Mouse (Mus musculus) 3134 (cell line): ENCODE measurements around the gene Nim1k.
"Not testable (repeated sequence)": the region's sequence is repeated elsewhere in the genome, so short reads cannot be mapped to it uniquely, and the experiment has no call there.

Experiments used
- DNase-seq: peaks from one replicate; pipeline ENCODE4 v3.0.0-alpha.2; 2011; ENCODE audit warnings: low spot score; ENCODE audit not compliant: insufficient read length; ENCODE audit errors: extremely low read depth

Gene Nim1k

DNA sequence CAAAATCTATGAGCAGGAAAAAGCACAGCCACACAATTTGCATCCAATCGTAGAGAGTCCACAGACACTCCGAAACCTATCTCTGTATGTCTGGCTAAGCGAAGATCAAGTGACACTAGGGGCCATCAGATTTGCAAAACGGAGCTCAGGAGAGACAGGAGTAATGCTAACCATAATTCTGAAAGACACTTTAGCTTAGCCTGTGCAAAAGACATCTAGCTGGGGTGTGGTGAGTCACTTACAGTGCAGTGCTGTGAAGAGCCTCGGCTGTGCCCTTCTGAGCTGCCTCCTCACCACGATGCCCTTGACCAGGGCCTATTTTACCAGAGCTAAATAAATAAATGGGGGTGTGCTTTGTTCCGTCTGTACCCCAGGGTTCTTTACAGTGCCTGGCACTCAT lies 26.3 kb downstream of the Nim1k start:
- DNase-seq: no peak

DNA sequence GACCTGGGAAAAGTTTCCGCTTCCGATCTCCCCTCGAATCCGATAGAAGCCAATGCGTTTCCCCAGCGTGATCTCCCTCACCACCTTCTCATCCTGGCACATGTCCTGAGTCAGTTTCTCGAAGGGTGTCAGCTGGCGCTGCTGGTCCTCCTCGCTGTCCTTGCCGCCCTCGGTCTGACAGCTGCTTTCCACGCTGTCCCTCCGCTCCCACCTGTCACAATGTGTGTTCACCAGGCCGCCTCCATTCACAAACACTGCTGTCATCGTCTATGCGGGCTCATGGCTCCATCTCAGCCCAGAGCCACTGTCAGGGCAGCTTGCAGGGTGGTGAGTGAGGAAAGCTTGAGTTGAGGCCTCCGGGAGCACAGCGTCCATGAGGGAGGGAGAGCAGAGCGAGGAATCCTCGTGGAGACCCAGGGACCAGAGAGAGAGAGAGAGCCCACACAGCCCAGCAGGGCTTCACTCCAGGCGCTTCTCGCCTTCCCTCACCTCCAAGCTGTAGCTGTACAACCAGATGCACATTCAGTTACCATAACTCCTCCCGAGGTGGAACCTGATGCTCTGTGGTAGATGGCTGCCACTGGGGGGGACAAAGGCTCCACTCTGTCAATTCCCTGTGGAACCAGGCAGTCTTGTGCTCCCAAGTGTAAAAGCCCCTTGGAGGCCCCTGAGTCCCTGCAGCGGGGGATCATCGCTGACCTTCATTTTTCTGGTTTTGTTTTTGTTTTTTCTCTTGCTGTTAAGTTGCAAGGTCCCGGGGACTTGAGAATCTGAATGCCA lies 27.9 kb downstream of the Nim1k start:
- no peak for DNase-seq

DNA sequence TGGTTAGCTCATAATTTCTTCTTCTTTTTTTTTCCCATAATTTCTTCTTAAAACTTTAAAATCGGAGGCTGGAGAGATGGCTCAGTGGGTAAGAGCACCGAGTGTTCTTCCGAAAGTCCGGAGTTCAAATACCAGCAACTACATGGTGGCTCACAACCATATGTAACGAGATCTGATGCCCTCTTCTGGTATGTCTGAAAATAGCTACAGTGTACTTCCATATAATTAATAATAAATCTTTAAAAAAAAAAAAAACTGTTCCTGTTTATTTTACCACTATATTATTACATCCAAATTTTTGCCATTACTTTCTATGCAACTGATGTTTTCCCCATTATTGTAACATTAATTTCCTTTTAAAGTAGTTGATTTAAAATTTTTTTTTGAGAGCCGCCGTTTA lies 31.1 kb downstream of the Nim1k start:
- no peak for DNase-seq

DNA sequence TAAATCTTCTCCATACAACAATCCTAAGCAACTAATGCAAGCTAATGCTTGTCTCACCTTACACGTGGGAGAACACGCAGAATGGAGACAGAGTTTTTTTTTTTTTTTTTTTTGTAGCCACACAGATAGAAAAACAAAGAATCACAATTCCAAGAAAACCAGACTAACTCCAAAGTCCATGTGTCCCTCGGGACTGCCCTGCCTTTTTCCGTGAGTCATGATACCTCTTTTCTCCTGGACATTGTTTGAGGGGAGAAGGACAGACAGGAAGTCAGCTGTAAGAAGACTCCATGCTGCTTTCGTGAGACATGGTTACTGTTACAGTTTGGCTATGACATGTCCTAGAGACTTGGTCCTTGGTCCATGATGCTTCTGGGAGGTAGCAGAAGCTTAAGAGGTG lies 32.3 kb downstream of the Nim1k start:
- DNase-seq: peak; percentile 40

DNA sequence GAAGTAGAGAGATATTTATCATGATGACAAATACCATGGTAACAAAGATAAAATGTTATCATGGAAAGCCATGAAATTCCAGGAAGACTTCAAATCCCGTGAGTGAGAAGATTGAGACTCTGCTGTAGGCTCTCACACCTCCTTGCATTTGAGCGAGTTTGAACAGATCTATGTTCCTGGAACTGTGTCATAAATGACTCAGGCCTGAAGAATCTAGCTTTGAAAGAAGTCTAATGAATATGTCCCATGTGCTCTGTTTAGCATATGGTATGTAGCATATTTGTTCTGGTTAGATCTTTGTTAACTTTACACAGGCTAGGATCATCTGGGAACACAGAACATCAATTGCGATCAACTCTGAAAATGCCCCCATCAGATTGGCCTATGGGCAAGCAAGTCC lies 33.2 kb downstream of the Nim1k start:
- no peak for DNase-seq

DNA sequence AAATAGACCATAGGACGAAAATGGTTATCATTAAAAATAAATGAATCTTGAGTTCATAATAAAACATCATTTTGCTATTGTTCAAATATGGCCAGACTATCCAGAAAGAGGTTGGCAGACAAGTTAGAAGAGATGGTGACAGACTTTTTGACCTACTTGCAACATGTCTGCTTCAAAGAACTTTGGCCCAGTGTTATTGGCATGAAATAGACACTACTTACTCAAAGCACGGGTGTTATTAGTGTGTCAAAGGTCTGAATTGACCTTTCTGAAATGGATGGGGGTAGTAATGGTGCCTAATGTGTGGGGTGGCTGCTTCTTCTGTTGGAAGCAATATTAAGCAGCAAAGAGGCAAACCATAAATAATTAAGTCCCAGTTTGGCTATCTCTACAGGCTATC lies 39.6 kb downstream of the Nim1k start:
- DNase-seq: no peak

DNA sequence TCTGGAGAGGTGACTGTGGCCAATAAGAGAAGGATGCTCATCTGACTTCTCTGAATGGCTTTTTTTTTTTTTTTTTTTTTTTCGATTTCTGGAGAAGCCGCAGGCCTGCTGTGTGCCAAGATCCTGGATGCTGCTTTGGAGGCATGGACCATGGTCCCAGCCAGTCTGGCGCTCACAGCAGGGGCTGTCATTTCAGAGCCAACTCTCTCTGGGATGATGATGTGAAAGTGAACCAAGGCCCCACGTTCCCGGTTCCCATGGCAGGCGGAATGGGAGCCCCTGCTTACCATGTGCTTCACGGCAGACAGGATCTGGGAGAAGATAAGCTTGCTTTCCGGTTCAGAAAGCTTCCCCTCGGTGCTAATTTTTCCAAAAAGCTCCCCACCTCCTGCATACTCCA lies 41.9 kb downstream of the Nim1k start:
- DNase-seq: no peak

DNA sequence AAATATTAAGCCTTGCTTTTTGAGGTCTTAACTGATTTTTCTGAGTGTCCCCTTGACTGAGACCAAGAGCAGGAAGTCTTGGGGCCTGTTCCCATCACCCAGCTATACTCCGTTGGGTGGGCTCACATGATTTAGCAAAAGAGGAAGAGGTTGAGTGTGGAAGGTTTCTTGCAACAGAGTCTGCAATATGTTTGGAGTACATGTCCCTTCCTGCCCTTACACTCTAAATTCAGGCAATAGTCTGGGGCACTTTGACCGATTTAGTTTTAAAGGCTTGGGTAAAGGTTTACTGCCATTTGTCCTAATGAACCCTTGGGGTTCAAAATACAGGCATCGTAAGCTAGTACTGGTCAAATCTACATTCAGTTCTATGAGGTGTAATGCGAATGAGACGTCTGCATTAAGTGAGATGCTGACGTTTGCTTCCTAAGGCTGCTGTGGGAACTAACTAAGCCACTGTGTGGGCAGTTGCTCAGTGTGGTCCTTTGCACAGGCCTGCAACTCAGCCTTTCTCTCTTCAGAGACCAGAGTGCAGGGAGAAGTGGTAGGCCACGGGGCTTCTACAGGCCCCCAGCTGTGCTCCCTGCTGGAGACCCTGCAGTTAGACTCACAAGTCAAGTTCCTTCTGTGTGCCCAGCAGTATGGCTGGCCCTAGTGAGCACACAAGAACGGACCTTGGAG lies 42.4 kb downstream of the Nim1k start:
- no peak for DNase-seq

DNA sequence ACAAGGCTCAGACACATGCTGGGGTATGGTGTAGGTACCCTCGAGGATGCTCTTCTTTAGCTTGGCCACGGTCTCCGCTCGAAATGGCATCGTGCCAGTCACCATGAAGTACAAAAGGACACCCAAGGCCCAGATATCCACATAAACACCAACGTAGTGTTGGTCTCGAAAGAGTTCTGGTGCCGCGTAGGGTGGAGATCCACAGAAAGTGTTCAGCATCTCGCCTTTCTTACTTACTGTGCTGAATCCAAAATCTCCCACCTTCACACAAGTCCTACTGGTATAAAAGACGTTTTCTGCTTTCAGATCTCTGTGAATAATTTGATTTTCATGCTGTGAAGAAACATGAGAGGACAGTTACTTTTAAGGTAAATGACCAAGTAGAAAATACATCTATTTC lies 43.2 kb downstream of the Nim1k start:
- peak; percentile 30 for DNase-seq

DNA sequence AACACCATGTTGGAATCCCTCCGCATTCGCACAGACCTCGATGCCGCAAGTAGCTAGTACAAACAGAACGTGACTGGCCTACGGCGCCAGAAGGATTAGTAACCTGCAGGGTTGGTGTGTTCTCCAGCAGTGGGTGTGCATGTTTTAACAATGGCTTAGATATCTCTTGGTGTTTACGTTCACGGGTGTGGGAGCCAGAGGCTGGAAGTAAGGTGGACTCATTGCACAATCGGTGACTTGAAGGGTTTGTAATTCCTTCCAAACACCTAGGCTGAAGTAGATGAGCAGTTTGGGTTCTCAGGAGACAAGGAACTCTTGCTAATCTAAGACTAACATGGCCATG lies 45.4 kb downstream of the Nim1k start:
- DNase-seq: no peak

DNA sequence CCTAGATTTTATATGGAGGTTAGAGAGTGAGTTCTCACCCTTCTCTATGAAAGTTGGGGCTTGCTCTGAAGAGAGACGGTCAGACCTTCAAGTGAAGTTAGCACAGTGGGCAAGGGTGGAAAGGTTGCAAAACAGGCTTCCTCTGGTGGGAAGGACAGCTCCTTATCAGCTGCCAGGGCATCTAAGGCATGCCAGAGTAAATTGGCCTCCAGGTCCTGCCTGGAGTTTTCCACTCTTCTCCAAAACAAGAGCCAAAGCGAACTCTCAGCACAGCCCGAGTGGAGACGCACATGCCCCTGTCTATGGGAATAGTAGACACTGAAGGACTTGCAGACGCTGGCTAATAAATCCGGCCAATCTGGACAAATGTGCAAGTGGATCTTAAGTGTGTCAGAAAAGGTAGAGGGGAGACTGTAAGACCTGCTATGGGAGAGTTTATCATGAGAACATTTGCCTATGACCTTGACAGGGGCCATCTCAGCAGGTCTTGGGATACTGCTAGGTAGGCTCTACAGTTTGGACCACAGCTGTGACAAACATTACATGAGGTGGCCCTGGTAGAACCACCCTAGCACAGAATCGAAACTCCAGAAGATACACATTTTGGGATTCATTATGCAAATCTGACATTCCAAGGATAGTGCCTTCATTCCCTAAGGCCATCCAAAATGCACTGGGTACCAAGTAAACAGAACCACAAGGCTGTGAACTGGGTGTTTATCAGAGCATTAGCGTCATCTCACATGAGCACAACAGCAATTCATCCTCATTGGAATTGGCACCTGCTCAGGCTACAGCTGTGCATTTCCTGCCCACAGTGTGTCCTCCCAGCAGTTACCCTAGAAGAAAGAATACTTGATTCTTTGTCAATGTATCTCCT lies 46.1 kb downstream of the Nim1k start:
- DNase-seq: no peak

DNA sequence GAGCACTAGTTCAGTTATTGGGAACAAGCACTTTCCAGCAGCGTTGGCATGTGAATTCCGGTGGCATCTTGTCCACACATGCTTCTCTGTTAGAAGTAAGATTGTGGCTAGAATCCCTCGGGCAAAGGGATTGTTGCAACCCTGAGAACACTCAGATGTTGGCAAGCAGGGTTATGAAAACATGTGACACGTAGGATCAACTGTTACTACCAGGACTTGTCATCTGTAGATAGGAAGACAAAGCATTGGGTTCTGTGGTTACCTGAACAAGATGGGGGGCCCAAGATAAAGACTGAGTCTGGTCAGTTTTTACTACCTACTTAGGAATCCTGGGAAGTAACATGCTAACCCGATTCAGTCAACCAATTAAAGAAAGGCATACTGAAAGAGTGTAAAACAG lies 46.7 kb downstream of the Nim1k start:
- no peak for DNase-seq

DNA sequence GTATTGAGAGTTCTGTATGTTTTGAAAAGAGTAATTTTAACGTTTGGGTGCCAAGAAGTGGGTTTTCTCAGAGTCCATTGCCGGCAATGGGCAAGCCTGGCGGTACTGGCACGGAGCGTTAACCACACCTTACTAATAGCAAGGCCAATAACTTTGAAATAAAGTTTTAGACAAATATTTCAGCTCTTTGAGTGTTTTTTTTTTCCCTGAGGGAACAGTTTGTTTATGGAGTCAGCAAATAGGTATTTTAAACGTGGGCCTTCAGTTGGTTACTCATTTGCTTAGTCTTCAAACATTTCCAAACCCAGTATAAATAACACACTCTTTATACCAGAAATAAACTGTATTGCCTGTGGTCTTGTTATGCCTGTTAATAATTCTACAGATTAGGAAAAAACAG lies 47.8 kb downstream of the Nim1k start:
- no peak for DNase-seq

DNA sequence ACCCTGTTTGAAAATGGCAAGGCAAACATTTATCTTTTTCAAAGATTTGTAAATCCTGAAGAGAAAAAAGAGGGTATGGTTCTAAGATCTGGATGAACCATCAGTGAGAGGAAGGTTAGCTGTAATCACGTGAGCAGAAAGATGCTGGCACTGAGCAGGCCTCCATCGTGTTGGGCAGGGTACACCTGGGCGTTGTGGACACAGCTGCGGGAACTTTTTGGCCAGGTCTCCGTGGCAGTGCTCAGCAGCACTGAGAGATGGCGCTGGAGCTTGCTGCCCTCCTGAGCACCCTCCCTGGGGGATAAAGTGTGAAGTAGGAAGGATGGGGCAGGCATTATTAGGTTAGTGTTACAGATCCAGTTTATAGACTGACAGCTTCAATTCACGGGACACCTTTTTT lies 48.7 kb downstream of the Nim1k start:
- DNase-seq: no peak

DNA sequence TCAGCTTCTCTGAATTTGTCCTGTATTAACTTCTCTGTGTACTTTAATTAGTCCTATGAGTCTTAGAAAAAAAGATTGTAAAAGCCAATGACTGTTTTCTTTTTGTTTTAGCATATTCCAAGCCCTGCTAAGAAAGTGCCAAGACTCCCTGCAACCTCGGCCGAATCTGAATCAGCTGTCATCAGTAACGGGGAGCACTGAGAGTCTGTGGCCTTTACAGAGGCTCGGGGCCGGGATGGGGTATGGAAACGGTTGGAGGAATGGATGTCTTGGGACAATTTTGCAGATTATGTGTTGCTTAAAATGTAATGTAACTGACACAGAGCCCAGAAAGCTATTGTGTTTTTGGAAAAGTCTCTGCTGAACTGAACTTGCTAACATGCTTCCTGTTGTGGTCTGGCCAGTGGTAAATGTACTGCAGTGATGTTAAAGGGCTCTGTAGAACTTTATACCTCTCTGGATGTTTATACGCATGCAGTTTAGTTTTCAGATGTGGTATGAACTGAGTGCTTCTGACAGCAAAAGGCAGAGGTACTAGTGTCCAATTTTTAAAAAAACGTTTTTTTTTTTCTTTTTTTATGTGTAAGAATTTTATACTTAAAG lies 49.3 kb downstream of the Nim1k start:
- DNase-seq: not testable (repeated sequence)

DNA sequence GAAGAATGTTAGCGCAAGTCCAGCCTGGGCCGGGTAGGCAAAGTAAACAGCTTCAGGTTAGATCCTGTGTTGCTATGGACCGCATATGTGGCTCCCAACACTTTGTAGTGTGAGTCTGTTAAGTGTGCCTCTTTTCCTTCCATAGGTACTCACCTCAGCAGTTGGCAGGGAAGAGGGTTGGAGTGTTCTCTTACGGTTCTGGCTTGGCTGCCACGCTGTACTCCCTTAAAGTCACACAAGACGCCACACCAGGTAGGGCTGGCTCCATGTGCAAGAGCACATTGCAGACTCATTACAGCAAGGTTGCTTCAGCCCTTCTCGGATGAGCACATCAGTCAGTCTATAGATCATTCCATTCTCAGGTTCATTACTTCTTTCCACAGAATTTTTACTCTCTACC lies 51.4 kb downstream of the Nim1k start:
- DNase-seq: no peak

DNA sequence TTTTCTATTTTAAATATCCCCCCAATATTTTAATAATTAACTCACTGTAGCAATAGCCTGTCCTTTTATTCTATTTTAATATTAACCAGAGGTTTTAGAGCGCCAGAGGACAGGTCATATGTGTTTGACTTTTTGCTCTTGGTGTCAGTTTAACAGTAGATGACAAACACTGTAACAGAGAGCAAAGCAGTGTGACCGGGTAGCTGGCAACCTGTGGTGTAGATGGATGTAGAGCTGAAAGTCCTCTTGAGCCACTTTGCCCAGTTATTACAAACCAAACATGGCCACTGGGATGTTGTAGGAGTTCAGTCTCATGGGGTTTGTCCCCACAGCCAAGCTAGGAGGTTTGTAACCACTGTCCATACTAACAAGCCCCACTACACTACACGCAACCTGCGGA lies 57.2 kb downstream of the Nim1k start:
- no peak for DNase-seq

DNA sequence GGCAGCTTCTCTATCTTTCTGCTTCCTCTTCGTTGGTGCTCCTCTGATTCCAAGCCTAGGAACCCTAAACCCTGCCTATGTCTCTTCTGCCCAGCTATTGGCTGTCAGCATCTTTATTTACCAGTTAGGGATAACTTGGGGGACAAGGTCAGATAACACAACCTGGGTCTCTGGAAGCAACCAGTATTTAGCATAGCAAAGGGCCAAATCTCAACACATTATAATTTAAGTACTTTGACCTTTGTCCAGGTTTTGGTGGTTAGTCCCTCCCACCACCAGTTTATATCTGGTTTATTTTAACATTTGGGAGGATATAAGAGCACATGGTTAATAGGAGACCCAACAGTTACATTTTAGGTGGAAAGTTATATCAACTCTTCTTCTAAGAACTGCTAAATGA lies 59.2 kb downstream of the Nim1k start:
- no peak for DNase-seq

DNA sequence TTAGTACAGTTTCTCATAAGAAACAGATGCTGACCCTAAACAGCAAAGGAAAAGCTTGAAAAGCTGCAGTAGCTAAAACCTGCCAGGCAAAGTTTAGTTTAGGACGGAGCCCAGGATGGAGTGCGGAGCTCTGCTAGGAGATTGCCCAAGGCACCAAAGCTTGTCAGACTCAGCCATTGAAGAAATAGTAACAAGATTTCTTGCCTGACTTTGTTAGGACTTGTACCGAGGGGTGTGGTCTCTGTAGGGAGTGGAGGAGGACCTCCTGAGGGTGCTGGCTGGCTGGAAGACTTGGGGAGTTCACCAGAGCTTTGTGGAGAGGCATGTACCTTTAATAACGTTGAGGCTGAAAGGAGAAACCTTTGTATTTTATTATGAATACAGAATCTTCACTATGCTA lies 60.0 kb downstream of the Nim1k start:
- DNase-seq: no peak

DNA sequence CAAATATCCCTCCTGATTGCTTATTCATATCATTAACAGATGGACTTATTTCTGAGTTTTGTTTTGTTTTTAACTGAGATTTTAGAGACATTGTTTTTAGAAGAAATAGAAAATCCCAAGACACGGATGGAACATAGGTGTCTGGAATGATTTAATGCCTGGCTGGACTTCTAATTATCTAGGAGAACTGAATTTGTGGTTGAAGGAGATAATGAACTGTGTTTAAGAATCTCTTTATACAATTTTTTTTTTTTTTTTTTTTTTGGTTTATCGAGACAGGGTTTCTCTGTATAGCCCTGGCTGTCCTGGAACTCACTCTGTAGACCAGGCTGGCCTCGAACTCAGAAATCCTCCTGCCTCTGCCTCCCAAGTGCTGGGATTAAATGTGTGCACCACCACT lies 63.7 kb downstream of the Nim1k start:
- not testable (repeated sequence) for DNase-seq

DNA sequence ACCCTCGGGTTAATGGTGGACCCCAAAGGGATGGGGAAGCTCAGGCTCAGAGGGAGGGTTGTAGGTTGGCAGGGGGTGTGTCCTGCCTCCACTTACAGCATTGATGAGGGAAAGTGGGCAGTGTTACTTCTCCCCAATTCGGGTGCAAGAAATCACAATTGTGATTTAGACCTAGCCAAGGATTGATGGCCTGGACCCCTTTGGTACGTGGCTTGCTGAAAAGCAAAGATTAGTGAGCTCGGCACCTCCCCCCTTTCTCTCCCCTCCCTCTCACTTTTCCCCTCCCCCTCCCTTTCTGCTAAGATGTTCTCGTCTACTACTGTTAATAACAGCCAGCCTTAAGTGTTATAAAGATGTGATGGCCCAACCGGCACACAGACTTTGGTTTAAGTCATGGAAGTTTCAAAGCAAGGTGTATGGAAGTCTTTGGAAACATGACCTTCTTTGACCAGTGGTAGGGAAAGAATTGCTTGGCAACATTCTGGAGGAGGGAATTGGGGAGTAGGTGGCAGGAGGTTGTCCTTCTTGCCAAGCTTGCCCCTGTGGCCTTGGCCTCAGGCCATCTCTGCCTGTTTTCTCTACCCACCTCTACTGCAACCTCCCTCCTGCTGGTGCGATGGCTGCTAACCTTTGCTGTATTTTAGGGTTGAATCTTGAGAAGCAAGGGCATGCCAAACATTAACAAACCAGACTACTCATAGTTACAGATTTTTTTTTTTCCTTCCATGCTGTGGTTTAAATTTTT lies 64.6 kb downstream of the Nim1k start:
- DNase-seq: peak; percentile 32
